ENCODE assay signal across 7 mouse cellular contexts in the genomic region with DNA sequence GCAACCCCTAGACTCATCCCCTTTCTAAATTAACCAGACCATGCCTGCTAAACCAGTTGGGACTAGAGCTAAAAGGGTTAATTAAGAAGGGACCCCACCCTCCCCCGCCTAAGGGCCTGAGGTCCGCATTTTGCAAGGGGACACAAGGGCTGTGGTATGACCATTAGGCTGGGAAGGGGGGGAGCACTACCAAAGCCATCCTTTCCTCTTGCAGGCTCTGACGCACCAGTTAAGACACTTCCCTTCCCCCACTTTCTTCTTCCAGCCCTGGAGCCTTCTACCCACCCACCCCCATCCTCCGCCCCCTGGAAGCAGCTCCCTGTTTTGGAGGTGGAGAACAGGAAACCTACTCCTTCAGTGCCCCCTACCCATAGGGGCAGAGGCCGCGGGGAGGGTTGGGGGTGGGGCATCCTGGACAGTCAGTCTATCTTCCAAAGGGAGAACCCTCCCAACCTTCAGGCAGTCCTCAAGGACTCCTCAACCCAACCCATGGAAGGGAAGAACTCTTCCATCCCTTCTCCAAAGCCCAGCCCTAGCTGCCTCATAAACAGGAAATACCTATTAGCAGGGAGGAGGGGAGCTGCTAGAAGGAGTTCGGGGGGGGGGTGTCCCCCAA. TPM values are rescaled to one million over a fixed set of nuclear protein-coding genes. Genes with fewer than 3 reads are reported as not detected.
DNase-seq lines count a peak whose midpoint lies in the region; ATAC-seq and TF ChIP-seq lines count a peak whose summit lies in the region.

No protein-coding gene starts in this region.

- peak overlapping the region; percentile 98 for H3K4me3 ChIP-seq in embryonic facial prominence, embryonic 14.5 days (ENCODE audit: low read depth, low read length)
- H3K4me3 ChIP-seq in heart, embryonic 14.5 days (ENCODE audit: control insufficient read depth in 1 of 2, insufficient read depth in 1 of 2, low read depth in 1 of 2, low read length in 2 of 2): peak overlapping the region; percentile 88 to 99
- H3K4me3 ChIP-seq in lung, postnatal 0 days (ENCODE audit: low read depth, low read length): peak overlapping the region; percentile 95

- 0% methylated on average over 7 of the region's 7 CpGs for WGBS in embryonic facial prominence, embryonic 14.5 days
- WGBS in heart, embryonic 14.5 days: 0% methylated on average over 7 of the region's 7 CpGs
- 2% methylated on average over 7 of the region's 7 CpGs for WGBS in lung, postnatal 0 days

- peak overlapping the region; percentile 99 for H3K27ac ChIP-seq in embryonic facial prominence, embryonic 14.5 days (replicated peaks; ENCODE audit: low read depth, low read length)
- peak overlapping the region; percentile 92 to 99 for H3K27ac ChIP-seq in heart, embryonic 14.5 days (replicated peaks in 1 of 2; ENCODE audit: control insufficient read depth in 1 of 2, insufficient read depth in 1 of 2, low read depth in 2 of 2, low read length in 2 of 2)
- peak overlapping the region; percentile 98 for H3K27ac ChIP-seq in lung, postnatal 0 days (ENCODE audit: low read length)

- H3K36me3 ChIP-seq in embryonic facial prominence, embryonic 14.5 days (ENCODE audit: control insufficient read depth, insufficient read depth, low read length): no peaks in the 10 kb centered on the region
- H3K36me3 ChIP-seq in heart, embryonic 14.5 days (ENCODE audit: control insufficient read depth, insufficient read depth, low read length): no peaks in the 10 kb centered on the region
- H3K36me3 ChIP-seq in lung, postnatal 0 days (ENCODE audit: insufficient read depth, low read length): no peaks in the 10 kb centered on the region

- H3K27me3 ChIP-seq in embryonic facial prominence, embryonic 14.5 days (replicated peaks; ENCODE audit: control insufficient read depth, insufficient read depth, low read length): no peaks in the 10 kb centered on the region
- no peaks in the 10 kb centered on the region for H3K27me3 ChIP-seq in heart, embryonic 14.5 days (ENCODE audit: control insufficient read depth, insufficient read depth, low read length)
- H3K27me3 ChIP-seq in lung, postnatal 0 days (replicated peaks; ENCODE audit: insufficient read depth, low read length): no peaks in the 10 kb centered on the region

- peak; percentile 95 for DNase-seq in ES-CJ7 (ENCODE audit: low read depth, low spot score)
- DNase-seq in adipocyte (ENCODE audit: low spot score): peak; percentile 68
- DNase-seq in embryonic facial prominence, embryonic 14.5 days (ENCODE audit: low spot score): peak; percentile 91
- peak; percentile 81 for DNase-seq in kidney, postnatal 10 days
- DNase-seq in lung, postnatal 0 days (ENCODE audit: low spot score): peak; percentile 98
- peak; percentile 80 for DNase-seq in retina, postnatal 1 day

- TF ChIP-seq EP300 in lung, postnatal 0 days (IDR thresholded peaks at IDR 0.05): no peak; the same call in 1 of the 2 replicates

- peak overlapping the region; percentile 99 for H3K9ac ChIP-seq in embryonic facial prominence, embryonic 14.5 days (ENCODE audit: low read depth, low read length)
- H3K9ac ChIP-seq in heart, embryonic 14.5 days (ENCODE audit: low read length): peak overlapping the region; percentile 100
- peak overlapping the region; percentile 86 for H3K9ac ChIP-seq in lung, postnatal 0 days (replicated peaks; ENCODE audit: low read depth)

- no peaks in the 10 kb centered on the region for H3K9me3 ChIP-seq in embryonic facial prominence, embryonic 14.5 days (ENCODE audit: control insufficient read depth, low read length)
- no peaks in the 10 kb centered on the region for H3K9me3 ChIP-seq in heart, embryonic 14.5 days (ENCODE audit: control insufficient read depth, low read length)
- H3K9me3 ChIP-seq in lung, postnatal 0 days (ENCODE audit: low read length): no peaks in the 10 kb centered on the region

- no peak for TF ChIP-seq CTCF in lung, postnatal 0 days (IDR thresholded peaks at IDR 0.05)

- H3K4me1 ChIP-seq in embryonic facial prominence, embryonic 14.5 days (ENCODE audit: control insufficient read depth, insufficient read depth, low read length): peaks cover 43% of the 10 kb centered on the region
- peaks cover 30 to 51% of the 10 kb centered on the region in 2 experiments for H3K4me1 ChIP-seq in heart, embryonic 14.5 days (ENCODE audit: control insufficient read depth in 2 of 2, insufficient read depth in 2 of 2, low read length in 2 of 2)
- peaks cover 34% of the 10 kb centered on the region; the same call in 1 of the 2 replicates for H3K4me1 ChIP-seq in lung, postnatal 0 days (ENCODE audit: insufficient read depth, low read depth, low read length)

- H3K4me2 ChIP-seq in embryonic facial prominence, embryonic 14.5 days (ENCODE audit: low read depth, low read length): peak overlapping the region; percentile 87
- H3K4me2 ChIP-seq in heart, embryonic 14.5 days (ENCODE audit: low read length): peak overlapping the region; percentile 94
- H3K4me2 ChIP-seq in lung, postnatal 0 days (replicated peaks; ENCODE audit: low read depth, low read length): peak overlapping the region; percentile 93

- peak; percentile 34 for ATAC-seq in embryonic facial prominence, embryonic 14.5 days (ENCODE audit: low read depth)
- peak; percentile 7 for ATAC-seq in heart, embryonic 14.5 days (ENCODE audit: insufficient number of reproducible peaks, insufficient read depth, low FRiP score, low read depth)
- peak; percentile 76 for ATAC-seq in lung, postnatal 0 days

RNA-seq across cellular contexts. Expression of a gene that starts 0.8 kb away (rescaled TPM):
- 80.6 and 82.0 TPM in 2 replicates for polyA plus RNA-seq in embryonic facial prominence, embryonic 14.5 days (2014; fragmentation: Nextera tagmentation; extraction: Ambion mirVana)
- polyA plus RNA-seq in heart, embryonic 14.5 days (2014; fragmentation: Nextera tagmentation; extraction: Ambion mirVana): 58.8 and 66.5 TPM in 2 replicates
- 96.3 and 107 TPM in 2 replicates for polyA plus RNA-seq in lung, postnatal 0 days (2015; fragmentation: Nextera tagmentation; extraction: Ambion mirVana)

RNA-seq across cellular contexts. Expression of a gene that starts 1.1 kb away (rescaled TPM):
- polyA plus RNA-seq in embryonic facial prominence, embryonic 14.5 days (2014; fragmentation: Nextera tagmentation; extraction: Ambion mirVana): 41.8 and 41.9 TPM in 2 replicates
- polyA plus RNA-seq in heart, embryonic 14.5 days (2014; fragmentation: Nextera tagmentation; extraction: Ambion mirVana): 24.6 and 26.4 TPM in 2 replicates
- polyA plus RNA-seq in lung, postnatal 0 days (2015; fragmentation: Nextera tagmentation; extraction: Ambion mirVana): 6.0 and 6.9 TPM in 2 replicates

RNA-seq across cellular contexts. Expression of a gene that starts 29.9 kb away (rescaled TPM):
- polyA plus RNA-seq in embryonic facial prominence, embryonic 14.5 days (2014; fragmentation: Nextera tagmentation; extraction: Ambion mirVana): 77.1 and 82.2 TPM in 2 replicates
- 36.5 and 37.1 TPM in 2 replicates for polyA plus RNA-seq in heart, embryonic 14.5 days (2014; fragmentation: Nextera tagmentation; extraction: Ambion mirVana)
- 22.5 and 26.0 TPM in 2 replicates for polyA plus RNA-seq in lung, postnatal 0 days (2015; fragmentation: Nextera tagmentation; extraction: Ambion mirVana)

RNA-seq across cellular contexts. Expression of a gene that starts 42.5 kb away (rescaled TPM):
- polyA plus RNA-seq in embryonic facial prominence, embryonic 14.5 days (2014; fragmentation: Nextera tagmentation; extraction: Ambion mirVana): 4.5 and 6.4 TPM in 2 replicates
- polyA plus RNA-seq in heart, embryonic 14.5 days (2014; fragmentation: Nextera tagmentation; extraction: Ambion mirVana): 3.3 and 4.0 TPM in 2 replicates
- 8.9 and 9.6 TPM in 2 replicates for polyA plus RNA-seq in lung, postnatal 0 days (2015; fragmentation: Nextera tagmentation; extraction: Ambion mirVana)

RNA-seq across cellular contexts. Expression of a gene that starts 47.5 kb away (rescaled TPM):
- polyA plus RNA-seq in embryonic facial prominence, embryonic 14.5 days (2014; fragmentation: Nextera tagmentation; extraction: Ambion mirVana): 13.7 and 15.2 TPM in 2 replicates
- polyA plus RNA-seq in heart, embryonic 14.5 days (2014; fragmentation: Nextera tagmentation; extraction: Ambion mirVana): 13.9 and 14.1 TPM in 2 replicates
- 8.8 and 9.0 TPM in 2 replicates for polyA plus RNA-seq in lung, postnatal 0 days (2015; fragmentation: Nextera tagmentation; extraction: Ambion mirVana)

Comparison
In these comparisons a context has a peak if more than half of its experiments do, and no peak if none do; other contexts are left out.
1. Peak in every context shown above with its lines: DNase-seq, ATAC-seq, H3K4me3 ChIP-seq and H3K27ac ChIP-seq.
2. ATAC-seq: peak in every context shown above with its lines; median percentile 76 in lung, postnatal 0 days; 34 in embryonic facial prominence, embryonic 14.5 days; 7 in heart, embryonic 14.5 days.